Mouse (Mus musculus) thymus, adult 2 months (tissue): ENCODE results near the gene Fancl.

ENCODE experiments used
- CTCF ChIP-seq: fragments of 200-500 bp; IDR thresholded peaks from 2 replicates; pipeline ENCODE4 v1.5.1; 2012; ENCODE audit warnings: mild to moderate bottlenecking, control low read depth, low read length, moderate library complexity, borderline replicate concordance; ENCODE audit not compliant: control insufficient read depth, poor library complexity, insufficient read depth; ENCODE audit errors: extremely low read depth
- POLR2A ChIP-seq: fragments of 200-500 bp; IDR thresholded peaks from 2 replicates; pipeline ENCODE4 v1.6.1; 2012; ENCODE audit warnings: mild to moderate bottlenecking, low read length, control low read depth, moderate library complexity; ENCODE audit not compliant: control insufficient read depth, poor library complexity, insufficient read depth; ENCODE audit errors: extremely low read depth

DNA sequence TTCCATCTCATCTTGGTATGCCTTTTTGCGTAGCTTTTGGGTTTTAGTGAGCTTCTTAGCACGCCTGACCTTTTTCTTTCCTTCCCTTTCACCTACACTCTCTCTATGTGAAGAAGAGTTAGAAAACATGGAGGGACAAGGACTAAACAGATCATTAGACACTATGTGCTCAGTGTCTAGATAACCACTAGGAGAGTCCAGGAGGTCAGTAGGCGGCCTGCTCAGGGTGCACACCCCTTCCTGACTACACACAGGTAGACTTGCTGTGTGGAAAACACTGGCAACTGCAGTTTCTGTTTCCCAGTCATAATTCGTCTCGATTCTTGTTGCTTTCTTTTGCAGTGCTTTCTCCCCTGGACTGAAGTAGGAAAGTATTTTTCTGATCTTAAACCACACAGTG lies 110.0 kb downstream of the Fancl start:
- TF ChIP-seq CTCF = no peak
- TF ChIP-seq POLR2A = no peak
